Mouse (Mus musculus): ENCODE data around the gene Cacnb2.

Cacnb2 gene

DNA sequence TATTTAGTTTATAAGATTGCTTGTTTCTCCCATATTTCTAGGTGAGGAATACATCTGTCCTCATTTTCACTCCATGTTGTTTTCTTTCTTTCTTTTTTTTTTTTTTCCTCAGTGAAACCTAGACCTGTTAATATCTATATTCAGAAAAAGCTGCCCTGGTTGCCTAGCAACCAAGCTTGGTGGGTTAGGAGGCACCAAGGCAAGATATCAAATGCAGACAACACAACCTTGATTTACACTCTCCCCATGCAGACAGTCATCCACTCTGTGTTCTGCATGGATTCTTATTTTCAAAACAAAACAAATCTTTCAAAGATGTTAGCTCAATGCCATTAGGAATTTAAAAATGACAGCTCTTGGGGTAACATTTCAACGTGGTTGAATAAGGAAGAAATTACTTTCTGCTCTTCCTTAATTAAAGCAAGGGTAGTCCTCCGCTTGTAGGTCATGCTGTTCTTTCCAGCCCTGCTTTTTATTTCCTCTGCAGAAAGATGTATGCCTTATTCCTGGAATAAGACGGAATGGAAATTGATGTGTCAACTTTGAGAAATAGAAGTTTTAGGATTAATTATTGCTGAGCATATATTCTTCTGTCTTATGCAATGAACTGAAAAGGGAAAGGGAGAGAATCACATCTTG, 172.1 kb downstream of the Cacnb2 start:
- no peak for DNase-seq (ENCODE audit: low spot score in 2 of 2)

DNA sequence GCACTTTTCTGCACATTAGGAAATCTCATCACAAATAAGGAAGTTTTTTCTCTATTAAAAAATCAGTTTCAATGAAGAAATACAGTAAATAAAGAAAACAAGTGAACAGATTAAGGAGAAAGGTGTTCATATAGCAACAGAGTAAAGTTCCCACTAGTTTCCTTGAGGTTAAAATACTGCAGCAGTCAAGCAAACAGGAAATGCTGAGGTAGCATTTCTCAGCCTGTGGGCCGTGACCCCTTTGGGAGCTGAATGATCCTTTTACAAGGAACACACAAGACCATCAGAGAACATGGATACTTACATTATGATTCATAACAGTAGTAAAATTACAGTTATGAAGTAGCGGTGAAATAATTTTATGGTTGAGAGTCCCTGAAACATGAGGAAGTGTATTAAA, 185.1 kb downstream of the Cacnb2 start:
- DNase-seq (ENCODE audit: low spot score in 2 of 2), result no peak

GRCm38 (mm10) chr2:14801446-14802046, 198.7 kb downstream of the Cacnb2 start:
- no peak for DNase-seq (ENCODE audit: low spot score in 2 of 2)

GRCm38 (mm10) chr2:14807650-14808347, 204.9 kb downstream of the Cacnb2 start:
- DNase-seq (ENCODE audit: low spot score in 2 of 2), result no peak

- DNase-seq (ENCODE audit: low spot score in 2 of 2), result no peak
These were observed 212.1 kb downstream of the Cacnb2 start for GRCm38 (mm10) chr2:14814977-14815376.

DNA sequence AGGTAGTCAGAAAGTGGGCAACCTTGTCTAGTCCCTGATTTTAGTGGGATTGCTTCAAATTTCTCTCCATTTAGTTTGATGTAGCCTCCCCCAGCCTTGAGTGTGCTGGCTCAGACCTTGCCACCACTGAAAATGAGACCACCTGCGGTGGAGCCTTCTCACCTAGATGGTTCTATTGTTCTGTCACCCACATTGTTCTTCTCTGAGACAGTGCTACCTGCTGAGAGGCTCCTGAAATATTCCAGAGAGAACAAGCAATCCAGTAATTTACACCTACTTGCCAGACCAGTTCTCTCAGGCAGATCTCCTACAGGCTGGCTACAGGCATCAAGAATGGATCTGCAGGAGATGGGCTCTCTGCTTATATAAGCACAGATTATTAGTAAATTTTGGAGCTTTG, 215.8 kb downstream of the Cacnb2 start:
- DNase-seq (ENCODE audit: low spot score in 2 of 2), result no peak

GRCm38 (mm10) chr2:14820946-14821345, 218.1 kb downstream of the Cacnb2 start:
- no peak for DNase-seq (ENCODE audit: low spot score in 2 of 2)

- DNase-seq (ENCODE audit: low spot score in 2 of 2), result no peak
These were observed 220.2 kb downstream of the Cacnb2 start for GRCm38 (mm10) chr2:14823105-14823504.

DNA sequence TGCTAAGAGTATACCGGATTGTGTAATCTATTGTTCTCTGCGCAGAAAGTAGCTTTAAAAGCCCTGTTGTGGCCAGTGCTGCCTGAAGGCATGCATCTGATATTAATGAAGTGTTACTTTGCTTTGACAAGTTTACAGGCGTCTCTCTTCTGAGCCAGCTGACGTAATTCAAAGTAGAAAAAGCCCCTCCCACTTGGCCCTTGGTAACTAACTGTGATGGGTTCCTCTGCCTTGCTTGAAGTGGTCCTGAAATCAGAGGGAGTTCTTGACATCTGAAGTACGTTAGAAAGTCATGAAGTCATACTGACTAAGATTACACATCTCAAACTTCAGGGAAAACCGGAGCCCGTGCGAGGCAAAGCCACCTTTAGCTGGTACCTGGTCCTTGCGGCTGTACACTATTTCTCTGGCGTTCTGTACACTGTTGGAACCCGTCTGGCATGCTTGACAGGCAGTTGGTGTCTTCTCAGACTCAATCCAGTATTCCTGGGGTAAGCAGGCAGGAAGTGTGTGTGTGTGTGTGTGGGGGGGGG, 221.0 kb downstream of the Cacnb2 start:
- DNase-seq (ENCODE audit: low spot score in 2 of 2), result no peak

DNA sequence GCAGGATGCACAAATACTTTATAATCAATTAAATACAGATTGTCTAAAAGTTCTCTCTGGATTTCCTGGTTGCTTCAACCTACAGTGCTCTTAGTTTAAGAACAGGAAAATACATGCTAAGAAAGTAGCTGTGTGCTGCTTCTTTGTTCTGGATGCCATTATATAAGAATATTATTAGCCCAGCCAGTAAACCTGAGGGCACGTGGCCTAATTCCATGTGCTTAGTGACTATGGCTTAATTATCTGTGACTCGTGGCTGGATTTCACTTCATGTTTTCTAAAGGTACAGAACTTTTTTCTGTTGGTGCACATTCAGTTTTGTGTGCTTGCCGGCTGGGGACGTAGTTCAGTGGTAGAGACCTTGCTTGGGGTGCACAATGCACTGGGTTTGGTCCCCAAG, 222.3 kb downstream of the Cacnb2 start:
- DNase-seq (ENCODE audit: low spot score in 2 of 2), result no peak

- DNase-seq (ENCODE audit: low spot score in 2 of 2), result no peak
These were observed 226.6 kb downstream of the Cacnb2 start for GRCm38 (mm10) chr2:14829451-14829850.

DNA sequence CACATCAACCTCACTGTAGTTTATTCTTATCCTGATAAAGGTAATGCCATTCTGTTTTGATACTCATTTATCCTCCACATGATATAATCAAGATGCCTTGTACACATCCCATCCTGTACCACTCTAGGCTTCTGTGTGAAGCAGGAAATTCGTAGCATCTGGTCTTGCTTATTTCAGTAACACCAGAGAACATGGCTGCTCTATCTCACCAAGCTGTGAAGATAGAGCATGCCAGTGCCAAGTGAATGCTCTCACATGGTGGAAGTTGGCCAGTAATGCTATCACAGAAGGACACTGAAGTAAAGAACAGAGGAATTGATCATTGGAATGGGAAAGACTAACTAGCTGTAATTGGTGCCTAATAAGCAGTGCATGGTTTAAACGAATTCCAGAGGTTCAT, 228.4 kb downstream of the Cacnb2 start:
- DNase-seq (ENCODE audit: low spot score in 2 of 2), result no peak

DNA sequence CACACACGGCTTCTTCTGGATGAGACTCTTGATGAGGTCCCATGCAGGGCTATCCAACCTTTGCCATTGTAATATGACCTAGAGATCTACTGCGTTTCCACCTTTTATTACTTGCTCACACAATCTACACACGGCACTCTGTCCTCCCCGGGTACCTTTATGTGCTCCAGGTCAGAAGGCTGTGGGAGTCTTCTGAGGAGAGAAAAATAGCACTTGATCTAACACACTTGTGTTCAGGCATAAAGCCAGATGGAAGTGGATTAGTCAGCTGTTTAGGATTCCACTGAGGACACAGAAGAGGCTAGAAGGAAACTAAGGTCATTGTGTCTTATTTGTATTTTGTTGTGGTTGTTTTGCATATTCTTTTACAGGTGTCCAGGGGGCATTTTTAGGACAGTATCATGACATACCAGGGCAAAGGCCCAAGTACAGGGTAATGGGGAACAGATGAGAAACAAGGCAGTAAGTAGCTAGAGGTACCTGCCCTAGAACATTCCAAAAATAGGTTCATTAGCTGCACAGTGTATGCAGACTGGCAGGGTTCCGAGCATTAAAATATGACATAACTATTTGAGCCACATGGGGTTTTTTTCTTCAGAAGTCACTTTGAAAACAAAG, 231.9 kb downstream of the Cacnb2 start:
- DNase-seq (ENCODE audit: low spot score in 2 of 2), result no peak

GRCm38 (mm10) chr2:14841272-14841671, 238.4 kb downstream of the Cacnb2 start:
- no peak for DNase-seq (ENCODE audit: low spot score in 2 of 2)

DNA sequence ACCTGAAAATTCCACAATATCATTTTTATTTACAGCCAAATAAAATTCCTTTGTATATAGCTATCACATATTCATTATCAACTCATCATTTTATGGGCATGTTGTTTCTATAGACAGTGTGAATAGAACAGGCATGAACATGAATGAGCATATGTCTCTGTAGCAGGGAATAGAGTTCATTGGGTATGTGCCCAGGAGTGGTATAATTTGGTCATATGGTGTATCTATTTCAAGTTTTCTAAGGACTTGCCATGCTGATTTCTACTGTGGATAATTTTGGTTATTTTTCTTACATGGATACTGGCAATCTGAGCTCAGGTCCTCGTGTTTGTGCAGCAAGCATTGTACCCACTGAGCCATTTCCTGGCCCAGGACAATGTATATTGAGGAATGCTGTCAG, 243.8 kb downstream of the Cacnb2 start:
- DNase-seq (ENCODE audit: low spot score in 2 of 2), result no peak

DNA sequence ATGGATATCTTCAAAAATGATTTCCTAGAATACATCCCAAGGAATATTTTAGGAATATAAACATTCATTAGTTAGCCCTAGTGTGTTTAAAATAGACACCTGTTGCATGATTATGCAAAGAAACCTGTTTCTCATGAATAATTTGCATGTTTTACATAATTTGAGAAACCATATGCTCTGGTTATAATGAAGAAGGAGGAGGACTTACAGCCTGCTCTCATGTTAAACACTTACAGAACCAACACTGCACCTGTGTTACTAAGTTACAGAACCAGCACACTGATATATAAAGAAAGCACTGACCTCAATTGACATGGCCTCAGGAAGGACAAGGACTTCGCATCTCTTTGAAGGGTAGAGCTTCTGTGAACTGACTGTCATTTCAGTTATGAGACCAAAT, 244.3 kb downstream of the Cacnb2 start:
- DNase-seq (ENCODE audit: low spot score in 2 of 2), result no peak

- DNase-seq (ENCODE audit: low spot score in 2 of 2), result no peak
These were observed 247.9 kb downstream of the Cacnb2 start for GRCm38 (mm10) chr2:14850831-14851230.

GRCm38 (mm10) chr2:14851383-14851782, 248.5 kb downstream of the Cacnb2 start:
- no peak for DNase-seq (ENCODE audit: low spot score in 2 of 2)

DNA sequence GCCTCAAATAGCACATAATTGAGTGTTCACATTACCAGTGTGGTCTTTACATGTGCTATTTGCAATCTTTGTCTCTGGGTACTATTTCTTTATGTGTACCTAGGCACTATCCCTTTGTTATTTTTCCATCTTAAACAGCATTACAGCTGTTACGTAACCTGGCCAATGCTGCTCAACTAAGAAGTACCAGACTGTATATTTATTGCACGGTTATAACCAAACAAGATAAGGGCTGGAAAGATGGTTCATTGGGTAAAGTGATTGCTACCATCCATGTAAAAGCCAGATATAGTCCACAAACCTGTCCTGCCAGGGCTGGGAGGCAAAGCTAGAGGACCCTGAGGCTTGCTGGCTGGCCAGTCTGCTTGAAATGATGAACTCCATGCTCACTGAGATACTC, 251.2 kb downstream of the Cacnb2 start:
- DNase-seq (ENCODE audit: low spot score in 2 of 2), result no peak

DNA sequence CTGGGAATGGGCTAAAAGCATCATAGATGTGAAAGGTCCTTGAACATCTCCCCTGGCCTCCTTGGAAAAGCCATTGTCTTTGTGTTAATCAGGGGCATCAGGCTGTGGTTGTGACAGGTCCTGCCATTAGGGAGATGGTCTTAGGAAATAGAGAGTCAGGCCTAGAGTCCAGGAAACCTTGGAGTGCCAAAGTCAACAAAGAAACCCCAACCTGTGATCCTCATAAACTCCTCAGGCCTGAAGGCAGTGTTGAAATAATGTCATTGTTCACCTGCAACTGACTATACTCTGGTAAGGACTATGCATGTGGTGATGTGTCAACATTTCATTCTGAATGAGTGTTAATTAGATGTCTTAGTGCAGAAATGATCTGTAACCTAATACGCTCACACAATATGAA, 255.4 kb downstream of the Cacnb2 start:
- no peak for DNase-seq (ENCODE audit: low spot score in 2 of 2)

GRCm38 (mm10) chr2:14860350-14860749, 257.5 kb downstream of the Cacnb2 start:
- no peak for DNase-seq (ENCODE audit: low spot score in 2 of 2)

DNA sequence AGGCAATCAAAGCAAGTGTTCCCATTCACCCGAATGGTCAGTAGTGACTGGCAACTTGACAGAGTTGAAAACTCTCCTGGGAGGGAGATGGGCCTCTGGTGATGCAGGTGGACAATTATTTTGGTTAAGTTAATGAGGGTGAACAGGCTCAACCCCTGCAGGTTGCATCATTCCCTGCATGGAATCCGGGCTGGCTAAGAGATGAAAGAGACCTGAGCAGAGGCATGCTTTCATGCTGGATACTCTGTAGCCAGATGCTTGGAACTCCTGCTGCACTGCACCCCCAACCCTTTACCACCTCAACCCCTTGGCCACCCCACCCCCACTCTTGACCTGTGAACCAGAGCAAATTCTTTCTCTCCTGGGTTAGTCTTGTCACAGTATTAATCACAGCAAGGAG, 258.7 kb downstream of the Cacnb2 start:
- DNase-seq (ENCODE audit: low spot score in 2 of 2), result no peak

DNA sequence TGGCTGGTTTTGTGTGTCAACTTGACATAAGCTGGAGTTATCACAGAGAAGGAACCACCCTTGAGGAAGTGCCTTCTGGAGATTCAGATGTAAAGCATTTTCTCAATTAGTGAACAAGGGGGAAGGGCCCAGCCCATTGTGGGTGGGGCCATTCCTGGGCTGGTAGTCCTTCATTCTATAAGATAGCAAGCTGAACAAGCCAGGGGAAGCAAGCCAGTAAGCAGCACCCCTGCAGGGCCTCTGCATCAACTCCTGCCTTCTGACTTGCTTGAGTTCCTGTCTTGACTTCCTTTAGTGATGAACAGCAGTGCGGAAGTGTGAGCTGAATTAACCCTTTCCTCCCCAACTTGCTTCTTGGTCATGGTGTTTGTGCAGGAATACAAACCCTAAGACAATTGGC, 260.1 kb downstream of the Cacnb2 start:
- no peak for DNase-seq (ENCODE audit: low spot score in 2 of 2)
